Mouse (Mus musculus): ENCODE data around the gene Hist2h2ab. TPM values are rescaled to one million over a fixed set of nuclear protein-coding genes. Genes with fewer than 3 reads are reported as not detected.
"Not testable (repeated sequence)": the region's sequence is repeated elsewhere in the genome, so short reads cannot be mapped to it uniquely, and the experiment has no call there.

The Hist2h2ab gene
- total and polyA plus RNA-seq, 2 experiments from 2014 or later, result 41.6 TPM; not detected in 1

DNA sequence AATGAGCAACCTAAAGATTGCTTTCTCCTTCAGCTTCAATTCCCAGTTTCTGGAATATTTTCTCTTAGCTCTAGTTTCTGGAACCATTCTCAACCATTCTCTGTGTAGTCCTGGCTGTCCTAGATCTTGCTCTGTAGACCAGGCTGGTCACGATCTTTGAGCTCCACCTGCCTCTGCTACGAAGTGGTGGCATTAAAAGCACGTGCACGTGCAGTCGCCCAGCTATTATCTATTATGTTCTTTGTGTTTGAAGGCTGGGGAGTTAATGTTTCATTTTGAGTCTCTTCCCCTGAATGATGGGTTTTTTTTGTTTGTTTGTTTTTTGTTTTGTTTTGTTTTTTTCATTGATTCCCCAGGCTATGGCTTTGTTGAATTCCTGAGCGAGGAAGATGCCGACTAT lies 46.5 kb upstream of the Hist2h2ab start:
- Histone ChIP-seq H3K36me3 (replicated peaks; ENCODE audit: control insufficient read depth, insufficient read depth, low read length) (peaks cover 38% of the 10 kb centered on the region), H3K27ac (ENCODE audit: low read depth) (no peak overlapping the region), H3K9me3 (replicated peaks; ENCODE audit: control insufficient read depth, low read length) (no peaks in the 10 kb centered on the region), H3K4me1 (ENCODE audit: control insufficient read depth, insufficient read depth) (peaks cover 22% of the 10 kb centered on the region), H3K9ac (replicated peaks; ENCODE audit: low read depth, low read length) (peak overlapping the region; percentile 84; the same call in 1 of the 2 replicates), H3K4me3 (ENCODE audit: low read depth, low read length) (peak overlapping the region; percentile 87), H3K4me2 (ENCODE audit: low read depth, low read length) (peak overlapping the region; percentile 82), H3K27me3 (ENCODE audit: control insufficient read depth, insufficient read depth, low read length) (no peaks in the 10 kb centered on the region)
- ATAC-seq (ENCODE audit: insufficient read depth, low read depth) (no peak), DNase-seq (ENCODE audit: low spot score) (no peak)
- 30% methylated on average over 7 of the region's 7 CpGs for WGBS
- TF ChIP-seq CTCF (IDR thresholded peaks at IDR 0.05; ENCODE audit: low read depth) (no peak), EP300 (IDR thresholded peaks at IDR 0.05; ENCODE audit: low read depth) (no peak)

DNA sequence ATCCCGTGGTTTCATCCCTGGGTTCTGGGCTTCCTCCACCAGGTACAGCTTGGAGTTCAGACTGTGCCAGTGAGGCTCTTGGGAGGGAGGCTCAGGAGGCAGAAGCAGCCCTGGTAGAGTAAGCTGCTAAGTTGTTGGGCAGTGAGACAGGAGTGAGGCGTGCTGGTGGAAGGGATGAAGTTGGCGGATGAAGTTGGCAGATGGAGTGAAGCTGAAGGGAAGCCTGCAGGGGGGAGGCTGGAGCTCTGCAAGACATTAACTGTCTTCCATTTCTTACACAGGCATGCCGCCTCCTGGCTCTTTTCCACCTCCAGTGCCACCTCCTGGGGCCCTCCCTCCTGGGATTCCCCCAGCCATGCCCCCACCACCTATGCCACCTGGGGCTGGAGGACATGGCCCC lies 45.6 kb upstream of the Hist2h2ab start:
- H3K4me3 ChIP-seq (ENCODE audit: low read depth, low read length); ATAC-seq (ENCODE audit: insufficient read depth, low read depth); H3K27ac ChIP-seq (ENCODE audit: low read depth); H3K9me3 ChIP-seq (replicated peaks; ENCODE audit: control insufficient read depth, low read length); H3K27me3 ChIP-seq (ENCODE audit: control insufficient read depth, insufficient read depth, low read length); DNase-seq (ENCODE audit: low spot score); H3K4me2 ChIP-seq (ENCODE audit: low read depth, low read length); H3K9ac ChIP-seq (replicated peaks; ENCODE audit: low read depth, low read length): not testable (repeated sequence)
- peaks cover 21% of the 10 kb centered on the region; the same call in 1 of the 2 replicates for H3K4me1 ChIP-seq (ENCODE audit: control insufficient read depth, insufficient read depth)
- peaks cover 40% of the 10 kb centered on the region for H3K36me3 ChIP-seq (replicated peaks; ENCODE audit: control insufficient read depth, insufficient read depth, low read length)
- WGBS, result 82% methylated on average over 4 of the region's 4 CpGs

DNA sequence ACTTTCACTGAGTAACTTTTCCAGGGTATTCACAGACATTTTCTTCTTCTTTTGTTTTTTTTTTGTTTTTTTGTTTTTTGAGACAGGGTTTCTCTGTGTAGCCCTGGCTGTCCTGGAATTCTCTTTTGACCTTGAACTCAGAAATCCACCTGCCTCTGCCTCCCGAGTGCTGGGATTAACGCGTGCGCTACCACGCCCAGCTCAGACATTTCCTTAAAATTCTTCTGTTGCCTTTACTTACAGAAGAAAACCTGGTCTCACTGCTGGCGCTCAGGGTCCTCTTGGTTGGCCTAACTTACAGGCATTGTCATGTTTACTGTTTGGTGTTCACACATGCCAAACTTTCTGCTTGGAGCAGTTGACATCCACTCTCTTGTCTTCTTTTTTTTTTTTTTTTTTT lies 44.4 kb upstream of the Hist2h2ab start:
- WGBS, result 91% methylated on average over 6 of the region's 6 CpGs
- H3K9ac ChIP-seq (replicated peaks; ENCODE audit: low read depth, low read length), result no peak overlapping the region
- H3K27me3 ChIP-seq (ENCODE audit: control insufficient read depth, insufficient read depth, low read length), result no peaks in the 10 kb centered on the region
- H3K27ac ChIP-seq (ENCODE audit: low read depth), result no peak overlapping the region
- H3K36me3 ChIP-seq (replicated peaks; ENCODE audit: control insufficient read depth, insufficient read depth, low read length), result peaks cover 40% of the 10 kb centered on the region
- no peak overlapping the region for H3K4me2 ChIP-seq (ENCODE audit: low read depth, low read length)
- peaks cover 29% of the 10 kb centered on the region; the same call in 1 of the 2 replicates for H3K4me1 ChIP-seq (ENCODE audit: control insufficient read depth, insufficient read depth)
- DNase-seq (ENCODE audit: low spot score) (no peak), ATAC-seq (ENCODE audit: insufficient read depth, low read depth) (no peak)
- TF ChIP-seq EP300 (IDR thresholded peaks at IDR 0.05; ENCODE audit: low read depth), result no peak
- no peak for TF ChIP-seq CTCF (IDR thresholded peaks at IDR 0.05; ENCODE audit: low read depth)
- H3K9me3 ChIP-seq (replicated peaks; ENCODE audit: control insufficient read depth, low read length), result no peaks in the 10 kb centered on the region
- H3K4me3 ChIP-seq (ENCODE audit: low read depth, low read length), result no peak overlapping the region

DNA sequence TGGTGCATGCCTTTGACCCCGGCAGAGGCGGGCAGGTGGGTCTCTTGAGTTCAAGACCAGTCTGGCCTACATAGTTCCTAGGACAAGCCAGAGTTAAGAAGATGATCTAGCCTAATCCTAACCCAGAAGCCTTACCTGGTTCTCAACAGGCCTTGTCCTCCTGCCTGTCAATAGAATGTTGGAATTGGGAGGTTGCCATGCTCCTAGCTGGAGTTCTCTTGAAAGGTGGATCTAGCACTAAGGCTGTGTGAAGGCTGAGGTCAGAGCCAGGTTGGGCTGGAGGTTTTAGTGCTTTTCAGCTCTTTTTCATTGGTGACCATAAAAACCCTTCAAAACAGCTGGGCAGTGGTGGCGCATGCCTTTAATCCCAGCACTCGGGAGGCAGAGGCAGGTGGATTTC lies 41.2 kb upstream of the Hist2h2ab start:
- 83% methylated on average over 4 of the region's 4 CpGs for WGBS
- no peak for ATAC-seq (ENCODE audit: insufficient read depth, low read depth)
- H3K4me3 ChIP-seq (ENCODE audit: low read depth, low read length), result no peak overlapping the region
- H3K36me3 ChIP-seq (replicated peaks; ENCODE audit: control insufficient read depth, insufficient read depth, low read length), result peaks cover 40% of the 10 kb centered on the region
- H3K4me1 ChIP-seq (ENCODE audit: control insufficient read depth, insufficient read depth), result peaks cover 26% of the 10 kb centered on the region
- no peaks in the 10 kb centered on the region for H3K27me3 ChIP-seq (ENCODE audit: control insufficient read depth, insufficient read depth, low read length)
- no peak overlapping the region for H3K4me2 ChIP-seq (ENCODE audit: low read depth, low read length)
- TF ChIP-seq CTCF (IDR thresholded peaks at IDR 0.05; ENCODE audit: low read depth) (no peak), EP300 (IDR thresholded peaks at IDR 0.05; ENCODE audit: low read depth) (no peak)
- H3K9me3 ChIP-seq (replicated peaks; ENCODE audit: control insufficient read depth, low read length), result no peaks in the 10 kb centered on the region
- no peak overlapping the region for H3K9ac ChIP-seq (replicated peaks; ENCODE audit: low read depth, low read length)
- DNase-seq (ENCODE audit: low spot score), result no peak
- H3K27ac ChIP-seq (ENCODE audit: low read depth), result no peak overlapping the region

DNA sequence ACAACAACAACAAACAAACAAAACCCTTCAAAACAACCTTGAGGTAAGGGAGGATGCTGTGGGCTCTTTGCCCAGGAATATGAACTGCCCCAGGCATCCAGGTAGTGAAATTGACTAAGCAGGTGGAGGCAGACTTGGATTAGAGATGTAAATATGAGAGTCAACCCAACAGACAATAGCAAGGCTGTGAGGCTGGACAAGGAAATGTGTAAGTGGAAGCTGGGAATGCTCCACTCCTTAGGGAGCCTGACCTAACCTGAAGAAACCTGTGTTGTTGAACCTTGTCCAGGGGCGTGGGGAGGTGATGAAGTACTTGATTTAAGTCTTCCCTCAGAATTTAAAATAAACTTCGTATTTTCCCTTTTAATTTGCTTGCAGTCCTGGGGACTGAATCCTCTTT lies 40.8 kb upstream of the Hist2h2ab start:
- peaks cover 26% of the 10 kb centered on the region for H3K4me1 ChIP-seq (ENCODE audit: control insufficient read depth, insufficient read depth)
- 85% methylated on average over 2 of the region's 2 CpGs for WGBS
- no peak overlapping the region for H3K9ac ChIP-seq (replicated peaks; ENCODE audit: low read depth, low read length)
- H3K4me2 ChIP-seq (ENCODE audit: low read depth, low read length), result no peak overlapping the region
- DNase-seq (ENCODE audit: low spot score) (no peak), ATAC-seq (ENCODE audit: insufficient read depth, low read depth) (no peak)
- no peak overlapping the region for H3K4me3 ChIP-seq (ENCODE audit: low read depth, low read length)
- peaks cover 38% of the 10 kb centered on the region for H3K36me3 ChIP-seq (replicated peaks; ENCODE audit: control insufficient read depth, insufficient read depth, low read length)
- no peaks in the 10 kb centered on the region for H3K9me3 ChIP-seq (replicated peaks; ENCODE audit: control insufficient read depth, low read length)
- H3K27me3 ChIP-seq (ENCODE audit: control insufficient read depth, insufficient read depth, low read length), result no peaks in the 10 kb centered on the region
- TF ChIP-seq CTCF (IDR thresholded peaks at IDR 0.05; ENCODE audit: low read depth), result no peak
- TF ChIP-seq EP300 (IDR thresholded peaks at IDR 0.05; ENCODE audit: low read depth), result no peak
- no peak overlapping the region for H3K27ac ChIP-seq (ENCODE audit: low read depth)

DNA sequence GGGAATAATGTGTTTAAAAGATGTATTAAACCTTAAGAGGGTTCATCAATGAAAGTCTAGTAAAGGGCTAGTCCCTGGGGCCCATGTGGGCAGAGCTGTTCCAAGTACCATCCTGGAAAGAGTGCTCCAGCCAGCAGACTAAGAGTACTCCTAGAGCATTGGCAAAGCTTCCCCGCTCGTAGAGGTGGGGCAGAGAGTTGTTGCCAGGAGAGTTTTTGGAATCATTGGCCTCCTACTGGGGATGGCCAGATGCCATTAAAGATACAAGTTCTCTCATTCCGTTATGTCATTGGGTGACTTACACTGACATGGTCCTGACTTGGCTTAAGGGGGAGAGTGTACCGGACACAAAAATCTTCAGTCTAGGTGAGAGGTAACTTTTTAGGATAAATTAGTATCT lies 40.1 kb upstream of the Hist2h2ab start:
- peaks cover 26% of the 10 kb centered on the region for H3K4me1 ChIP-seq (ENCODE audit: control insufficient read depth, insufficient read depth)
- TF ChIP-seq CTCF (IDR thresholded peaks at IDR 0.05; ENCODE audit: low read depth), result no peak
- no peak for TF ChIP-seq EP300 (IDR thresholded peaks at IDR 0.05; ENCODE audit: low read depth)
- 34% methylated on average over 4 of the region's 4 CpGs for WGBS
- H3K36me3 ChIP-seq (replicated peaks; ENCODE audit: control insufficient read depth, insufficient read depth, low read length), result peaks cover 33% of the 10 kb centered on the region
- H3K27ac ChIP-seq (ENCODE audit: low read depth), result no peak overlapping the region
- no peak overlapping the region for H3K9ac ChIP-seq (replicated peaks; ENCODE audit: low read depth, low read length)
- ATAC-seq (ENCODE audit: insufficient read depth, low read depth) (0 out of 2 replicates have a peak, but pooled peaks have one; percentile 18), DNase-seq (ENCODE audit: low spot score) (peak; percentile 50)
- H3K4me3 ChIP-seq (ENCODE audit: low read depth, low read length), result no peak overlapping the region
- H3K4me2 ChIP-seq (ENCODE audit: low read depth, low read length), result no peak overlapping the region
- H3K27me3 ChIP-seq (ENCODE audit: control insufficient read depth, insufficient read depth, low read length), result no peaks in the 10 kb centered on the region
- no peaks in the 10 kb centered on the region for H3K9me3 ChIP-seq (replicated peaks; ENCODE audit: control insufficient read depth, low read length)
